Mouse (Mus musculus) myocyte (in vitro differentiated cells): ENCODE results near the gene Dmac2.

ENCODE experiments used
- CEBPB ChIP-seq: IDR thresholded peaks from 2 replicates; pipeline ENCODE4 v1.6.1; 2011; ENCODE audit warnings: mild to moderate bottlenecking, moderate library complexity; ENCODE audit not compliant: poor library complexity, insufficient read depth, severe bottlenecking
- E2F4 ChIP-seq: IDR thresholded peaks from one replicate; pipeline ENCODE4 v1.6.1; 2011; ENCODE audit warnings: mild to moderate bottlenecking, control low read depth, moderate library complexity; ENCODE audit not compliant: insufficient read depth
- MAX ChIP-seq: IDR thresholded peaks from one replicate; pipeline ENCODE4 v1.6.1; 2011; ENCODE audit warnings: low read depth, mild to moderate bottlenecking, control low read depth
- MYOG ChIP-seq, 3 experiments: IDR thresholded peaks; one replicate each; pipeline ENCODE4 v1.6.1; 2011; ENCODE audit warnings: control low read depth in 2 of 3, low read depth in 2 of 3, mild to moderate bottlenecking in 2 of 3; ENCODE audit not compliant: insufficient read length in 2 of 3, control insufficient read depth in 1 of 3, insufficient read depth in 1 of 3
- POLR2A ChIP-seq: IDR thresholded peaks from one replicate; pipeline ENCODE4 v1.6.1; 2011; ENCODE audit warnings: low read depth, mild to moderate bottlenecking, control low read depth, moderate library complexity; ENCODE audit not compliant: insufficient read length
- POLR2AphosphoS2 ChIP-seq: IDR thresholded peaks from one replicate; pipeline ENCODE4 v1.6.1; 2011; ENCODE audit warnings: low read depth, control low read depth; ENCODE audit not compliant: insufficient read length

DNA sequence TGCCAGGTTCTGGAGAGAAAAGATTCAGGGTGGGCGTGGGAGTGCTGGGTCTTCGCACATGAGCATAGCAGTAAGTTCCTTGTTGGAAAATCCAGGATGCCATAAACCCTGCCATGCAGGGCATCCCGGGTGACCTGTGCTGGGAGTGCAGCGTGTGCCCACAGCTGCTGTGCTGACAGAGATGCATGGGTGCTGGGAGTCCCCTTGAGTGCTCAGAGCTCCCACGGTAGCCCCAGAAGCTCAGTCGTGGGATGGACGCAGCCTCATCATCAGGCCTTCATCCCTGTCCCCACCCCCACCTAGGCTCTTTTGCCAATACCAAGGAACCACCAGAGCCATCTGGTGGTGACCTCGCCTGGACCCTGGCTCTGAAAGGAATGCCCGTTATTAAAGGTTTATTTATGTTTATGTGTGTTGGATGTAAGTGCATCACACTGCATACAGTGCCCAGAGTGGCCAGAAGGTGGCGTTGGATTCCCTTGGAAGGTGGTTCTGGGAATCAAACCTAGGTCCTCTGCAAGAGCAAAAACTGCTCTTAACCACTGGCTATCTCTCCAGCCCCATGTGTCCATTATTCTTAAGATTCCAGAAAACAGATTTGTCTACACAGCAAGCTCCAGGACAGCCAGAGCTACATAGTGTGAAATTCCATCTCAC is 6.5 kb downstream of the Dmac2 start:
- TF ChIP-seq POLR2A = no peak
- TF ChIP-seq E2F4 = no peak
- no peak for TF ChIP-seq CEBPB
- no peak for TF ChIP-seq MYOG (IDR thresholded peaks at IDR 0.05; ENCODE audit: control insufficient read depth in 1 of 3, insufficient read depth in 1 of 3, insufficient read length in 2 of 3, low read depth in 2 of 3)
- no peak for TF ChIP-seq POLR2AphosphoS2
- no peak for TF ChIP-seq MAX
